Mouse (Mus musculus) brain, embryonic 14.5 days (tissue): ENCODE measurements at regions not wholly inside any gene's neighbourhood (a gene's known extent, or its start where the extent isn't known, plus 50 kb on each side); places are given as distances from the start of the nearest gene placed in this dataset.

Source experiments
- CTCF ChIP-seq: fragments of 200-500 bp; IDR thresholded peaks from 2 replicates; pipeline ENCODE4 v1.5.1; 2012; ENCODE audit warnings: inconsistent platforms, mild to moderate bottlenecking, moderate library complexity, borderline replicate concordance; ENCODE audit not compliant: insufficient read depth, insufficient read length; ENCODE audit errors: extremely low read depth
- POLR2A ChIP-seq: fragments of 200-500 bp; IDR thresholded peaks from 2 replicates; pipeline ENCODE4 v1.6.1; 2012; ENCODE audit warnings: mild to moderate bottlenecking, inconsistent platforms, borderline replicate concordance; ENCODE audit not compliant: poor library complexity, insufficient read depth, insufficient read length, severe bottlenecking; ENCODE audit errors: extremely low read depth

DNA sequence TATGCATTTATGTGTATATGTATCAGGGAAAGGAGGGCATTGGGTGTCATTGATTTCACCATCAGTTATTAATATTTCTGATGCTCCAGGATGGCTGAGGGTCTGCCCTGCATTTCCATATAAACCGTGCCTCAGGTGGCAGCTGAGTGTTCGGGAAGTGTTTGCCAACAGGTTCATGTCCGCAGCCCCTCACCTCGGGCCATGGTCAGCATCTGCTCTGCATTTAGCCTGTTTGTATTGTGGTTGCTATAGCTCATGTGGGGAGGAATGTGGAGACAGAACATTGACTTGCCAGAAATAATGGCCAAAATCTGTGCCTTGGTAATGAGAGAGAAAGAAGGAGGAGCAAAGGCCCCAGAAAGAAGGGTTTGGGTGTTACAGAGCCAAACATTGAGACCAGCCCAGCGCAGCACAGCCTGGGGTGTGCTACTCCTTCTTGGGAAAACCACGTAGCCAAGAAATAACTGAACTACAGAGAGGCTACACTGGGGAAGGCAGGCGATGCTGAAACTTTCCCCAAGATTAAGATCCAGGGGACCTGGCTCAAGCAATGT lies 338.0 kb downstream of the Agtpbp1 start:
- TF ChIP-seq CTCF (no peak), POLR2A (no peak)
